ENCODE assay signal across 20 mouse cellular contexts in genomic region chr5:23858001-23858400, GRCm38 (mm10).
"Had no signal": no experiment of that assay in that cellular context is flagged by ENCODE, and none has a peak within 500 bp of the region (broad histone marks: within the 10 kb centered on the region; RNA-seq: fewer than 3 reads in every experiment).

No protein-coding gene starts in this region.

- DNase-seq: gastrocnemius, postnatal 14 days; gastrocnemius, postnatal 36 days; heart, adult 18-20 months; heart, postnatal 36 days; kidney, adult 11 months; kidney, adult 2 months; kidney, adult 9 months; kidney, postnatal 14 days; layer of hippocampus, adult 9-11 months; layer of hippocampus, postnatal 36 days; left cerebral cortex, postnatal 4 days had no signal

- H3K4me3 ChIP-seq: heart, embryonic 12.5 days; hindbrain, embryonic 13.5 days; hindbrain, embryonic 15.5 days; kidney, embryonic 15.5 days; limb, embryonic 13.5 days; limb, embryonic 15.5 days; liver, embryonic 12.5 days had no signal

- H3K27ac ChIP-seq: hindbrain, embryonic 13.5 days; hindbrain, embryonic 15.5 days; hindbrain, postnatal 0 days; kidney, embryonic 15.5 days; kidney, postnatal 0 days; limb, embryonic 13.5 days; limb, embryonic 15.5 days; liver, embryonic 12.5 days had no signal

- H3K27me3 ChIP-seq: heart, embryonic 12.5 days; hindbrain, embryonic 13.5 days; hindbrain, embryonic 15.5 days; kidney, embryonic 15.5 days; limb, embryonic 13.5 days; limb, embryonic 15.5 days; liver, embryonic 12.5 days had no signal

- H3K4me1 ChIP-seq: hindbrain, embryonic 13.5 days; hindbrain, embryonic 15.5 days; liver, embryonic 12.5 days had no signal

- H3K9ac ChIP-seq: heart, embryonic 12.5 days; hindbrain, embryonic 13.5 days; hindbrain, embryonic 15.5 days; kidney, embryonic 15.5 days; limb, embryonic 13.5 days; limb, embryonic 15.5 days; liver, embryonic 12.5 days had no signal
